Mouse (Mus musculus) cerebellum, adult 2 months (tissue): Measurements from ENCODE around the gene Ankrd65. TPM values are rescaled to one million over a fixed set of nuclear protein-coding genes. Genes with fewer than 3 reads are reported as not detected.

Experiments used
- DNase-seq, 2 experiments: peaks; one replicate each; pipeline ENCODE4 v3.0.0; 2021
- H3K27ac ChIP-seq: fragments of 200-500 bp; 2 replicates; pipeline ENCODE4 v1.5.1; 2012; ENCODE audit warnings: low read length, control low read depth, inconsistent platforms; ENCODE audit not compliant: insufficient read depth
- H3K27me3 ChIP-seq: fragments of 200-500 bp; 2 replicates; pipeline ENCODE4 v1.6.1; 2012; ENCODE audit warnings: inconsistent platforms, mild to moderate bottlenecking, low read length, moderate library complexity; ENCODE audit not compliant: control insufficient read depth, insufficient read depth
- H3K4me1 ChIP-seq: fragments of 200-500 bp; 2 replicates; pipeline ENCODE4 v1.6.1; 2011; ENCODE audit warnings: low read length; ENCODE audit not compliant: control insufficient read depth, insufficient read depth
- H3K4me3 ChIP-seq: fragments of 200-500 bp; replicated peaks from 2 replicates; pipeline ENCODE3; 2011; ENCODE audit warnings: mild to moderate bottlenecking, low read depth, low read length, control low read depth; ENCODE audit not compliant: insufficient read depth
- CTCF ChIP-seq: fragments of 200-500 bp; IDR thresholded peaks from 2 replicates; pipeline ENCODE4 v1.5.1; 2011; ENCODE audit warnings: low read depth, mild to moderate bottlenecking, control low read depth, low read length, moderate library complexity, borderline replicate concordance; ENCODE audit not compliant: insufficient read depth
- POLR2A ChIP-seq: fragments of 200-500 bp; IDR thresholded peaks from 2 replicates; pipeline ENCODE4 v1.6.1; 2011; ENCODE audit warnings: low read length, control low read depth, borderline replicate concordance; ENCODE audit not compliant: insufficient read depth
- WGBS: fragments of 180-500 bp; shearing (Covaris S2); methylation state at CpG from one replicate; pipeline ENCODE4 v1.1.7; 2018; 5-methylcytosine and 5-hydroxymethylcytosine counted together
- polyA plus RNA-seq: library from polyadenylated mRNA; depleted of rRNA; stranded (reverse); fragments of >200 nt; gene quantifications from 2 replicates; pipeline ENCODE4 v1.2.3, GENCODE M21; 2012

Ankrd65 gene
- polyA plus RNA-seq, 1 experiment, result 0.16 TPM

DNA sequence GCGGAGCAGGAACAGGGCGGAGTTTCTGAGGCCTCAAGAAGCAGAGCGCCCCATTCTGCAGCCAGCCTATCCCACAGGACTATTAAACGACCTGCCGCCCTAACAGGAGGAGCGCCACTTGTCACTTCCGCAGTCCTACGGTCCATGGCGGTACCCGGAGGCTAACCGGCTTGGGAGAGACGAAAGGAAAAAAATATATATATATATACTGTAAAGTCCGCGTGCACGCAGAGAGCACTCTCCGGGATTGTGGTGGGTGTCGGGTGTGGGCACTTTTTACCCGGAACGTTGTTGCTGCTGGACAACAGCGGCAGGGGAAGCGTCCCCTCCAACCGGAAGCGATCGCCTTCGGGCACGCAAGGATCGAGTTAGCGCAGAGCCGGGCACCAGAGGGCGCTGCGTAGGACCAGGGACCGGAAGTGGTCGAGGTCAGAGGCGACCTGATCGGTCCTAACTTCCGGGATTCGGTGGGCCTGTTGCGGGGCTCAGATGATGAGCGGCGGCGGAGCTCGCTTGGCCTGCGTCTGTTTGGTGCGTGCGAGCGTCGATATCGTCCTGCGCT lies 41.0 kb downstream of the Ankrd65 start, which contains the start of gene Aurkaip1:
Gene Aurkaip1 (plus strand): TSS at position 68 of the 562 bp plus-strand sequence.
- H3K4me1 ChIP-seq, result peaks cover 8% of the 10 kb centered on the region
- H3K27me3 ChIP-seq, result no peaks in the 10 kb centered on the region
- TF ChIP-seq CTCF, result peak; percentile 82
- peak; percentile 73; the same call in 1 of the 2 replicates for TF ChIP-seq POLR2A
- peak; percentile 95 to 97 for DNase-seq
- peak within 1 kb of the TSS; percentile 83 for H3K4me3 ChIP-seq
- under 1% methylated on average over 49 of the region's 49 CpGs for WGBS
- H3K27ac ChIP-seq, result peak within 1 kb of the TSS; percentile 44

GRCm38 (mm10) chr4:155831831-155832230 lies 41.6 kb downstream of the Ankrd65 start:
- Histone ChIP-seq H3K4me3 (peak overlapping the region; percentile 83), H3K27ac (peak overlapping the region; percentile 44), H3K27me3 (no peaks in the 10 kb centered on the region), H3K4me1 (peaks cover 8% of the 10 kb centered on the region)
- TF ChIP-seq POLR2A (no peak), CTCF (no peak)
- DNase-seq, result no peak
- WGBS, result under 1% methylated on average over 25 of the region's 25 CpGs

DNA sequence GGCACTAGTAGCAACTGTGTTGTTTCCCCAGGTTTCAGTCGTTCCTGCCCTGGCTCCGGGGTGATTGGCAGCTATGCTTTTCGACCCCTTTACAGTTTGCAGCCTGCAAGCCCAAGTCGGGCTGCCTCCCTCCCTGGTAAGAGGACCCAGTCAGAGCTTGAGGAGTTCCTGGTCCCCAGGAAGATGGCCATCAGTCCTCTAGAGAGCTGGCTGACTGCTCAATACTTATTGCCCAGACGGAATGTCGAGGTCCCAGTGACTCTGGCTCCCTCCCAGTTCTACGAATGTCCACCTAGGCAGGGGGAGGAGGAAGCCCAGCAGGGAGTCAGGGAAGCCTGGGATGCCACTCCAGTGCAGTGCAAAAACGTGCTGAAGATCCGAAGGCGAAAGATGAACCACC lies 42.1 kb downstream of the Ankrd65 start:
- H3K27ac ChIP-seq, result no peak overlapping the region
- TF ChIP-seq POLR2A, result no peak
- no peak for TF ChIP-seq CTCF
- no peaks in the 10 kb centered on the region for H3K27me3 ChIP-seq
- peak overlapping the region; percentile 83 for H3K4me3 ChIP-seq
- peaks cover 8% of the 10 kb centered on the region for H3K4me1 ChIP-seq
- no peak for DNase-seq
- WGBS, result 34% methylated on average over 10 of the region's 10 CpGs

- no peak overlapping the region for H3K27ac ChIP-seq
- WGBS, result 87% methylated on average over 4 of the region's 4 CpGs
- H3K27me3 ChIP-seq, result no peaks in the 10 kb centered on the region
- no peak for DNase-seq
- peaks cover 12% of the 10 kb centered on the region for H3K4me1 ChIP-seq
- TF ChIP-seq POLR2A, result no peak
- no peak for TF ChIP-seq CTCF
- H3K4me3 ChIP-seq, result no peak overlapping the region
Observed at GRCm38 (mm10) chr4:155833234-155833633, 43.0 kb downstream of the Ankrd65 start.

DNA sequence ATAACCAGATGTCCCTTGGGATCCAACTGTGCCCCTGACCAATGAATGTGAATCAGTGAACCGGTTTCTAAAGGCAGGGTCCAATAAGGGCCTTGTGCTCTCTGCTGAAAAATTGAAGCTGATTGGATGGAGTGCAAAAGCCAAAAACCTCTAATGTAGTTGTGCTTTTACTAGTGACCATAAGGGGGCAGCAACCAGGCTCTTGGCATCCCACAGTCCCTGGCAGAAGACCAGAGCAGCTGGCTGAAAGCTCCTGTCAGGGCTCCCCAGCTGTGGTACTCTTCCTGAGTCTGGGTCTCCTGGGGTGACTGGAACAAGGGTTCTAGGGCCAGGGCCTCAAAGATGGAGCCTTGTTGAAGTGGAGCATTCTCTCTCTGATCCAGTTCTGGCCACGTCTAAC lies 43.6 kb downstream of the Ankrd65 start:
- no peaks in the 10 kb centered on the region for H3K27me3 ChIP-seq
- no peak overlapping the region for H3K4me3 ChIP-seq
- H3K27ac ChIP-seq, result no peak overlapping the region
- peak; percentile 68 for TF ChIP-seq CTCF
- TF ChIP-seq POLR2A, result no peak
- peaks cover 12% of the 10 kb centered on the region for H3K4me1 ChIP-seq
- DNase-seq, result peak; percentile 69 to 70
- WGBS, result 19% methylated on average over 2 of the region's 2 CpGs

DNA sequence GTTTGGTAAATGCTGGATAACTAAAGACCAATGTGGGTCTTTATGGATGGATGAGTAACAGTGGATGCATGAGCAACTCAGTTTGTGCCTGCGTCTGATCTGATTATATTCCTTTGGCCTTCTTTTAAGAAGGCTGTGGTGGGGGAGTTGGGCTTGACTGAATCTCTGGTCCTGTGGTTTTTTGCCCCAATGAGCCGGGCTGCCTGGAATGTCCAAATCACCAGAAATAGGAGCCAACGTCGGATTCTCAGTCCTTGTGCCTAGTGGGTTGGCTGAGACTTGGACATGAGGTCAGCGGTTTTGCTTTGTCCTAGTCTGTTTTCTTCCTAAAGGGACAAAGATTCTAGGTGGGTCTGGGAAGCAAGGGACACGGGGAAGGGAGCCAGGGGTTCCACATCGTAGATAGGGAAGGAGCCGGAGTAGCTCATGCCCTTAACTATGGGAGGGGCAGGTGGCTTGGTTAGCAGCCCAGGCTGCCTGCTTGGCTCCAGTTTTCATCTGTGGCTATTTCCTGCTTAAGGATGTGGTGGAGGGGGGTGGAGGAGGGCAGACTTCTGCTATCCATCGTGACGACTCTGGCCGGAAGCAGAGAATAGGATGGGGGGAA lies 47.3 kb downstream of the Ankrd65 start:
- no peak for DNase-seq
- peaks cover 17% of the 10 kb centered on the region for H3K4me1 ChIP-seq
- H3K27me3 ChIP-seq, result no peaks in the 10 kb centered on the region
- H3K4me3 ChIP-seq, result no peak overlapping the region
- H3K27ac ChIP-seq, result no peak overlapping the region
- no peak for TF ChIP-seq POLR2A
- no peak for TF ChIP-seq CTCF
- WGBS, result 24% methylated on average over 11 of the region's 11 CpGs

DNA sequence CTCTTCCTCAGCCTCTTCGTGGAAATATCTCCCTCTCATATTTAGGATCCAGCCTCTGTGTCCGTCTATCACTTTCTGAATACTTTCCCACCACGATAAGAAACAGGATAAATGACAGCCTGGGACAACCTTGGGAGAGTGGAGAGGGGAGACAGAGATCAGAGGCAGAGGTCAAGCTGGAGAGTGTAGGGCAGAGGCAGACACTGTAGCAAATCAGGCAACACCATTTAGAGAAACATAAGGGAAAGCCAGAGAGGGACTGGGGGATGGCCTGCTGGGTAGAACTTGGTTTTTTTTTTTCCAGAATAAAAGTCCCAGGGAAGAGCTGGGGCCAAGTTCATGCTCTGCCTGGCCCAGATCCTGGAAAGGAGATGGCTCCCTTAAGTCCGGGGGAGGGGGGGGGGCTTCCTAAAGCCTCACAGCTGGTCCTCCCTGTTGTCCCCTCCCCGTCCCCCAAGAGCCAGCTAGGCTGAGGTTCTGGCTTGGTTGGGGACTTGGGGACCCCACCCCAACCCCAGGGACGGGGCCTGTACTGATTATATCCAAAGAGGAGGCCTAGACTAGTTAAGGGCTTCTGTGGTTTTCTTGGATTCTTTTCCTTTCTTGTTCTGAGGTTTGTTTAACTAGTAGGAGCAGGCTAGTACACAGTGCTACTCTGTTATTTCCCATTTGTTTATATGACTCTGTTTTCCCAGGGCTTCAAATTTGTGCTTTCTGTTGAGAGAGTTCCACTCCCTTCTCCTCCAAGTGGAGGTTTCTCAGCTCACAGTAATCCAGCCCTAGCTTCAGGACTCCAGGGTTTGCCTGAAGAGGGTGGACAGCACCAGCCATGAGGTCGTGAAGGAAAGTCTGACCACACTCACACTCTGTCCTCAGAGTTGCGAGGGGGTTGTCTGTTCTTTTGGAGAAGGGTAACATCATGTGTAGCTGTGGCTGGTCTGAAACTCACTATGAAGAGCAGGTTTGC lies 48.2 kb downstream of the Ankrd65 start:
- no peak for TF ChIP-seq CTCF
- no peak for TF ChIP-seq POLR2A
- 39% methylated on average over 8 of the region's 8 CpGs for WGBS
- no peak for DNase-seq
- Histone ChIP-seq H3K27me3 (no peaks in the 10 kb centered on the region), H3K4me1 (peaks cover 11% of the 10 kb centered on the region), H3K4me3 (no peak overlapping the region), H3K27ac (no peak overlapping the region)
